Mouse (Mus musculus) stomach, embryonic 16.5 days (tissue): ENCODE results near the gene Atoh7. TPM values are rescaled to one million over a fixed set of nuclear protein-coding genes. Genes with fewer than 3 reads are reported as not detected.

Source experiments
- ATAC-seq: fragments of 200-750 bp; cut with Nextera tagmentation; 2 replicates; pipeline ENCODE4 v1.8.0; 2017; ENCODE audit warnings: moderate number of reproducible peaks, moderate TSS enrichment; ENCODE audit not compliant: insufficient read depth, low FRiP score
- H3K27ac ChIP-seq: fragments of 300-500 bp; sonication (generic); 2 replicates; pipeline ENCODE4 v1.5.1; 2014; ENCODE audit warnings: low read length
- H3K27me3 ChIP-seq: fragments of 300-500 bp; sonication (generic); 2 replicates; pipeline ENCODE4 v1.6.1; 2014; ENCODE audit warnings: low read length, control low read depth, mixed read lengths; ENCODE audit not compliant: control insufficient read depth, insufficient read depth
- H3K36me3 ChIP-seq: fragments of 300-500 bp; sonication (generic); 2 replicates; pipeline ENCODE4 v1.6.1; 2014; ENCODE audit warnings: low read length; ENCODE audit not compliant: control insufficient read depth, insufficient read depth
- H3K4me1 ChIP-seq: fragments of 300-500 bp; sonication (generic); 2 replicates; pipeline ENCODE4 v1.6.1; 2014; ENCODE audit warnings: low read length, control low read depth, mixed read lengths; ENCODE audit not compliant: control insufficient read depth, insufficient read depth
- H3K4me2 ChIP-seq: fragments of 300-500 bp; sonication (generic); 2 replicates; pipeline ENCODE4 v1.6.1; 2014; ENCODE audit warnings: low read depth, low read length, mixed read lengths
- H3K4me3 ChIP-seq: fragments of 300-500 bp; sonication (generic); replicated peaks from 2 replicates; pipeline ENCODE4 v1.5.1; 2014; ENCODE audit warnings: mild to moderate bottlenecking, low read length
- H3K9ac ChIP-seq: fragments of 300-500 bp; sonication (generic); 2 replicates; pipeline ENCODE4 v1.6.1; 2014; ENCODE audit warnings: low read length
- H3K9me3 ChIP-seq: fragments of 300-500 bp; sonication (generic); replicated peaks from 2 replicates; pipeline ENCODE4 v1.6.1; 2016; ENCODE audit warnings: low read length, control low read depth; ENCODE audit not compliant: control insufficient read depth
- WGBS: fragments of 180-500 bp; shearing (Covaris S2); extraction: QIAGEN DNeasy Blood & Tissue Kit; methylation state at CpG from one replicate; pipeline ENCODE4 v1.1.7; 2014; 5-methylcytosine and 5-hydroxymethylcytosine counted together
- polyA plus RNA-seq: library from polyadenylated mRNA; unstranded; fragments of >200 nt; fragmentation: Nextera tagmentation; extraction: Ambion mirVana; gene quantifications from 2 replicates; pipeline ENCODE4 v1.2.1, GENCODE M21; 2015

The Atoh7 gene
- polyA plus RNA-seq, 1 experiment from 2014 or later, result not detected

GRCm38 (mm10) chr10:63115881-63116280, 16.4 kb downstream of the Atoh7 start:
- Histone ChIP-seq H3K27ac (no peak overlapping the region), H3K36me3 (no peaks in the 10 kb centered on the region), H3K4me1 (no peaks in the 10 kb centered on the region), H3K9me3 (no peaks in the 10 kb centered on the region), H3K4me3 (no peak overlapping the region), H3K9ac (no peak overlapping the region), H3K4me2 (no peak overlapping the region), H3K27me3 (no peaks in the 10 kb centered on the region)
- no peak for ATAC-seq
- 85% methylated on average over 15 of the region's 15 CpGs for WGBS

- 89% methylated on average over 9 of the region's 9 CpGs for WGBS
- Histone ChIP-seq H3K4me1 (no peaks in the 10 kb centered on the region), H3K4me3 (no peak overlapping the region), H3K4me2 (no peak overlapping the region), H3K27me3 (no peaks in the 10 kb centered on the region), H3K9ac (no peak overlapping the region), H3K27ac (no peak overlapping the region), H3K36me3 (no peaks in the 10 kb centered on the region), H3K9me3 (no peaks in the 10 kb centered on the region)
- no peak for ATAC-seq
These were observed 16.9 kb downstream of the Atoh7 start for GRCm38 (mm10) chr10:63116376-63116775.

GRCm38 (mm10) chr10:63117583-63117982, 18.1 kb downstream of the Atoh7 start:
- Histone ChIP-seq H3K9me3 (no peaks in the 10 kb centered on the region), H3K9ac (no peak overlapping the region), H3K4me3 (no peak overlapping the region), H3K4me2 (no peak overlapping the region), H3K36me3 (no peaks in the 10 kb centered on the region), H3K4me1 (no peaks in the 10 kb centered on the region), H3K27ac (no peak overlapping the region), H3K27me3 (no peaks in the 10 kb centered on the region)
- WGBS, result 89% methylated on average over 8 of the region's 8 CpGs
- no peak for ATAC-seq

- Histone ChIP-seq H3K9ac (no peak overlapping the region), H3K4me2 (no peak overlapping the region), H3K36me3 (no peaks in the 10 kb centered on the region), H3K27me3 (no peaks in the 10 kb centered on the region), H3K4me1 (no peaks in the 10 kb centered on the region), H3K4me3 (no peak overlapping the region), H3K27ac (no peak overlapping the region), H3K9me3 (no peaks in the 10 kb centered on the region)
- ATAC-seq, result no peak
- 77% methylated on average over 14 of the region's 14 CpGs for WGBS
These were observed 20.5 kb downstream of the Atoh7 start for GRCm38 (mm10) chr10:63119916-63120315.

- no peak overlapping the region for H3K4me2 ChIP-seq
- ATAC-seq, result no peak
- H3K36me3 ChIP-seq, result no peaks in the 10 kb centered on the region
- H3K4me1 ChIP-seq, result no peaks in the 10 kb centered on the region
- H3K9me3 ChIP-seq, result no peaks in the 10 kb centered on the region
- 82% methylated on average over 14 of the region's 14 CpGs for WGBS
- H3K27me3 ChIP-seq, result no peaks in the 10 kb centered on the region
- no peak overlapping the region for H3K4me3 ChIP-seq
- no peak overlapping the region for H3K9ac ChIP-seq
- no peak overlapping the region for H3K27ac ChIP-seq
These were observed 22.5 kb downstream of the Atoh7 start for GRCm38 (mm10) chr10:63121961-63122360.

GRCm38 (mm10) chr10:63122516-63122915, 23.1 kb downstream of the Atoh7 start:
- ATAC-seq, result no peak; the same call in 1 of the 2 replicates
- Histone ChIP-seq H3K36me3 (no peaks in the 10 kb centered on the region), H3K4me1 (no peaks in the 10 kb centered on the region), H3K4me2 (no peak overlapping the region), H3K27me3 (no peaks in the 10 kb centered on the region), H3K9me3 (no peaks in the 10 kb centered on the region), H3K27ac (no peak overlapping the region), H3K4me3 (no peak overlapping the region), H3K9ac (no peak overlapping the region)
- WGBS, result 37% methylated on average over 8 of the region's 8 CpGs

- Histone ChIP-seq H3K9ac (no peak overlapping the region), H3K4me1 (no peaks in the 10 kb centered on the region), H3K4me2 (no peak overlapping the region), H3K27me3 (no peaks in the 10 kb centered on the region), H3K9me3 (no peaks in the 10 kb centered on the region), H3K36me3 (no peaks in the 10 kb centered on the region), H3K27ac (no peak overlapping the region), H3K4me3 (no peak overlapping the region)
- ATAC-seq, result no peak
- WGBS, result 81% methylated on average over 8 of the region's 8 CpGs
These were observed 23.7 kb downstream of the Atoh7 start for GRCm38 (mm10) chr10:63123141-63123540.

GRCm38 (mm10) chr10:63124016-63124415, 24.6 kb downstream of the Atoh7 start:
- H3K9ac ChIP-seq, result no peak overlapping the region
- 89% methylated on average over 10 of the region's 10 CpGs for WGBS
- H3K27ac ChIP-seq, result no peak overlapping the region
- H3K27me3 ChIP-seq, result no peaks in the 10 kb centered on the region
- H3K36me3 ChIP-seq, result no peaks in the 10 kb centered on the region
- no peak for ATAC-seq
- no peak overlapping the region for H3K4me2 ChIP-seq
- no peaks in the 10 kb centered on the region for H3K9me3 ChIP-seq
- H3K4me1 ChIP-seq, result no peaks in the 10 kb centered on the region
- no peak overlapping the region for H3K4me3 ChIP-seq

- no peaks in the 10 kb centered on the region for H3K9me3 ChIP-seq
- H3K36me3 ChIP-seq, result no peaks in the 10 kb centered on the region
- ATAC-seq, result no peak
- no peaks in the 10 kb centered on the region for H3K4me1 ChIP-seq
- no peak overlapping the region for H3K27ac ChIP-seq
- 43% methylated on average over 11 of the region's 11 CpGs for WGBS
- no peak overlapping the region for H3K4me3 ChIP-seq
- no peaks in the 10 kb centered on the region for H3K27me3 ChIP-seq
- no peak overlapping the region for H3K4me2 ChIP-seq
- no peak overlapping the region for H3K9ac ChIP-seq
These were observed 25.9 kb downstream of the Atoh7 start for GRCm38 (mm10) chr10:63125343-63125742.

GRCm38 (mm10) chr10:63126116-63126515, 26.7 kb downstream of the Atoh7 start:
- Histone ChIP-seq H3K27me3 (no peaks in the 10 kb centered on the region), H3K4me2 (no peak overlapping the region), H3K9ac (no peak overlapping the region), H3K4me1 (no peaks in the 10 kb centered on the region), H3K27ac (no peak overlapping the region), H3K9me3 (no peaks in the 10 kb centered on the region), H3K4me3 (no peak overlapping the region), H3K36me3 (no peaks in the 10 kb centered on the region)
- ATAC-seq, result no peak
- 87% methylated on average over 4 of the region's 4 CpGs for WGBS
